Mouse (Mus musculus) layer of hippocampus, adult 18-20 months (tissue): ENCODE results near the gene Tmprss11g. TPM values are rescaled to one million over a fixed set of nuclear protein-coding genes. Genes with fewer than 3 reads are reported as not detected.

Experiments
- DNase-seq, 2 experiments: peaks; one replicate each; pipeline ENCODE4 v3.0.0; 2022; ENCODE audit warnings: low spot score in 2 of 2
- long read RNA-seq: library from polyadenylated mRNA; stranded (forward); transcript quantifications from one replicate; pipeline ENCODE4 v2.0.0, GENCODE M21; 2021
- total RNA-seq, 2 experiments: library from RNA; stranded (reverse); gene quantifications; 2 replicates each; pipeline ENCODE4 v1.2.3; 2021

Tmprss11g gene
- not detected for total RNA-seq
- long read RNA-seq, result 0 reads

DNA sequence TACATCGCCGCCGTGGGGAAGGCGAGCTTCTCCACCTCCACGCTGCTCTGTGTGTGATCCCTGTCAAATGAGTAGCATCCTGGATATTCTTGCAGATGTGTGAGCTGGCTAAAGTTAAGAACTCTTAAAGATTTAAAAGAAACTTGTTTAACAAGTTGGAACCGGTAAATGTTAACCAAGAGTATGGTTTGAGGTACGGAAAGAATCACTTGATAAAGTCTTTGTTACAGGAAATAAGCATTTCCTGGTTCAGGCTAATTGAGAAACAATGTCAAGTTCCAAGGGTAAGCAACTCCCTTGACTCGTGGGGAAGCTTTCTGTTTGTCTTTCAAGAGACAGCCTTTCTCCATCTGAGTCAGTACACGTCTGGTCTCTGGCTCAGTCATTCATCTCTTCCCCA is at the start of gene Tmprss11g:
Gene Tmprss11g, minus strand, starts transcription at position 101 of the 400 bp plus-strand sequence.
- no peak for DNase-seq

- no peak for DNase-seq
Observed at GRCm38 (mm10) chr5:86546693-86547092, 28.3 kb upstream of the Tmprss11g start.

- no peak for DNase-seq
Observed at GRCm38 (mm10) chr5:86540601-86541000, 22.2 kb upstream of the Tmprss11g start.

- DNase-seq, result peak in 1 of 2 experiments; percentile 11
Observed at GRCm38 (mm10) chr5:86528725-86529124, 10.3 kb upstream of the Tmprss11g start.

DNA sequence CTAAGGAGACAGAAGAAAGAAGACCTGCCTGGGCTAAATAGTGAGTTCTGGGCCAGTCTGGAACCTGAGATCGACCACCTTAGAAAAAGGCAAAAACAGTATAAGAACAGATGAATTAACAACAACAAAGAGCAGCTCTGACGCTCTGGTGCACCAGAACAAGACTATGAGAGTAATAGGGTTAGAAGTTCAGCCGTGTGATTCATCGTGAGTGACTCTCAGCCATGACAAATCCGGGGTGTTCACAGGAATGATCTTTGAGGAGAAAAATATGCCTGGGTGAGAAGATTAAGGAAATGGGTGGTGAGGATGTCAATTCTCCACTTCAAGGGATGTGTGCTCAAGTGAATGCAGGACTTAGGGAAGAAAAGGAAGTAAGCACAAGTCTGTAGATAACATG is 6.9 kb downstream of the Tmprss11g start:
- DNase-seq, result no peak

DNA sequence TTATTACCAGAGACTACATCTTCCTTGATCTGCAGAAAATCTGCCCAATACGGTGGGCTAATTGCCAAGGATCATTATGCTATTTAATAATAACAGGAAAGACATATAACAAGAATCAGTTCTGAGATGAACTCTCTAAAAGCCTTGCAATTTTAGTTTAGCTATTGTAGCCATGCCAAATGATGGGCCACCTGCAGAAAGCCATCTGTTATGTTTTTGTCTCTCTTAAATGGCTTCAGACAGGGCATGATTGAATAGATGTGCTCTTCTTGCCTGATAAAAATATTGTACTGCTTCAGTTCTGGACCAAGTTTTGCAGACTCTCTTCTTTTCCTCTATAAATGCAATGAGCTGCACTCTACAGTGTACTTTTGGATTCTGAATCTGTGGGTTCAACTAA is 24.9 kb downstream of the Tmprss11g start:
- DNase-seq, result no peak

GRCm38 (mm10) chr5:86482562-86482961 is 35.8 kb downstream of the Tmprss11g start:
- DNase-seq, result peak in 1 of 2 experiments; percentile 14

DNA sequence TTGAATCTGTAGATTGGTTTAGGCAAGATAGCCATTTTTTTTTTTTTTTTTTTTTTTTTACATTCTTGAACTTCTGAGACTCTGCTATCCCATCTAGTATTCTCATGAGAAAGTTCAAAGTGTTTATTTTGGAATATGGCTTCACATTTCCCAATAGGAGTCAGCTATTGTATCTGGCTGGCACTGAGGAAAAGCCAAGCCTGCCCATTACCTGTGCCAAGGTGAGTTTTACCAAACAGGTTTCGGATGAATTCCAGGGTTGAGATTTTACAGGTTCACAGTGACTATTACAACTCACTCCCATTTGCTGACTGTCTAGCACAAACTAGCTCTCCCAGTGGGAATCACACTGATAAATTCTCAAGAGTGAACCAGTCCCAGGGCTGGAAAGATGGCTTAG is 36.4 kb downstream of the Tmprss11g start:
- no peak for DNase-seq

GRCm38 (mm10) chr5:86473859-86474258 is 44.5 kb downstream of the Tmprss11g start:
- no peak for DNase-seq

DNA sequence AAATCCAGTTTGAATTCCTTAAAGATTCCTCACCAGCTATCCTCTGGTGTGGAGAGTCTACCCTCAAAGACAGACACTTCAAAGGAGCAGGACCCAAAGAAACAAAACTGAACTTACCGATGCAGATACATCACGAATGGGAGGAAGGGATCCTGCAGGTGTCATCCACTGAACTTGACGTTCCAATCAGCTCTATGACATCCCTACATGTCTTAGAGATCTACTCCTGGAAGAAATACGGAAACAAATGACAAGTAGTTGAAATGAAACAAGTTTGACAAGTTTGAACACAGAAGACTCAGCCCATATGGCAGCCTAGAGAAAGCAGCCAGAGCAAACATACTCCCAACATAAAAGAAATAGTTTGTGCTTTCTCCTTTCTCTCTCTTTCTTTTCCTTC is 49.5 kb downstream of the Tmprss11g start, which contains the start of gene Tmprss11a:
Gene Tmprss11a, minus strand, starts transcription at position 101 of the 400 bp plus-strand sequence.
- DNase-seq, result peak in 1 of 2 experiments; percentile 4

DNA sequence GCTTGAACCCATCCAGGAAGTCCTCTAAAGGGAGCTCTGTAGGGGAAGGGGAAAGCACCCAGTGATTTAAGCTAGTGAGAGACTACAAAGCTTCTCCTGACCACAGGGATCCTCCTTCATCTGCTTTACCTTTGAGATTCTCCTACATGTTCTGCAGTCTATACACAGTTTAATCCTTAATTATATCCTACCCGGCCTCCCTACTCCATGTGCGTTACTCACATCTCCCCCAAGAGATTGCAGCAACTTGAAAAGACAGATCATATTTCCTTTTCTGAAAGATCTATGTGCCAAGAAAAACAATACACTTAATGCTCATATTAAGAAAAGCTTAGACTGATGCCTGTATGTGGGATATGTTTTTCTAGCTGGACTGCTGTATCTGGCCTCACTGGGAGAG is 79.1 kb downstream of the Tmprss11g start:
- DNase-seq, result no peak

GRCm38 (mm10) chr5:86438548-86438947 is 79.9 kb downstream of the Tmprss11g start:
- DNase-seq, result peak in 1 of 2 experiments; percentile 70

Other genes starting within 250 kb of the Tmprss11g start
- not detected for gene Tmprss11c, start 229.3 kb downstream of the Tmprss11g start, total RNA-seq
- not detected for gene Tmprss11d, start 145.2 kb downstream of the Tmprss11g start, total RNA-seq
- gene Tmprss11a, start 49.6 kb downstream of the Tmprss11g start, total RNA-seq, result under 1 TPM in 1 of 2 experiments, not detected in 1; 0.13 TPM
- not detected for gene Tmprss11f, start 113.8 kb upstream of the Tmprss11g start, total RNA-seq
- not detected for gene Tmprss11b, start 157.8 kb upstream of the Tmprss11g start, total RNA-seq
- not detected for gene Tmprss11e, start 227.2 kb upstream of the Tmprss11g start, total RNA-seq